ENCODE assay signal across 13 mouse cellular contexts in genomic region chr4:130794771-130795170, GRCm38 (mm10). TPM values are rescaled to one million over a fixed set of nuclear protein-coding genes. Genes with fewer than 3 reads are reported as not detected.
DNase-seq lines count a peak whose midpoint lies in the region; ATAC-seq and TF ChIP-seq lines count a peak whose summit lies in the region.
"Had no signal": no experiment of that assay in that cellular context is flagged by ENCODE, and none has a peak within 500 bp of the region (broad histone marks: within the 10 kb centered on the region; RNA-seq: fewer than 3 reads in every experiment).

No protein-coding gene starts in this region.

- H3K4me3 ChIP-seq in intestine, embryonic 15.5 days (replicated peaks), result no peak overlapping the region
- no peak overlapping the region for H3K4me3 ChIP-seq in intestine, postnatal 0 days (ENCODE audit: low read depth, low read length)
- H3K4me3 ChIP-seq in embryonic facial prominence, embryonic 14.5 days (ENCODE audit: low read depth, low read length), result no peak overlapping the region
- H3K4me3 ChIP-seq in hindbrain, embryonic 14.5 days (replicated peaks; ENCODE audit: low read length), result peak overlapping the region; percentile 22
- H3K4me3 ChIP-seq: myocyte had no signal

- H3K9me3 ChIP-seq in intestine, embryonic 15.5 days, result no peaks in the 10 kb centered on the region
- no peaks in the 10 kb centered on the region for H3K9me3 ChIP-seq in intestine, postnatal 0 days (ENCODE audit: control insufficient read depth)
- H3K9me3 ChIP-seq in embryonic facial prominence, embryonic 14.5 days (ENCODE audit: control insufficient read depth, low read length), result no peaks in the 10 kb centered on the region
- no peaks in the 10 kb centered on the region for H3K9me3 ChIP-seq in hindbrain, embryonic 14.5 days (ENCODE audit: control insufficient read depth, low read length)

- WGBS in intestine, embryonic 15.5 days, result 43% methylated on average over 4 of the region's 4 CpGs
- 38% methylated on average over 4 of the region's 4 CpGs for WGBS in intestine, postnatal 0 days
- WGBS in embryonic facial prominence, embryonic 14.5 days, result 54% methylated on average over 4 of the region's 4 CpGs
- WGBS in hindbrain, embryonic 14.5 days, result 44% methylated on average over 4 of the region's 4 CpGs

- peaks cover 47% of the 10 kb centered on the region for H3K4me1 ChIP-seq in intestine, embryonic 15.5 days (replicated peaks)
- H3K4me1 ChIP-seq in intestine, postnatal 0 days (replicated peaks; ENCODE audit: control insufficient read depth, insufficient read depth, low read length), result no peaks in the 10 kb centered on the region
- peaks cover 37% of the 10 kb centered on the region for H3K4me1 ChIP-seq in embryonic facial prominence, embryonic 14.5 days (ENCODE audit: control insufficient read depth, insufficient read depth, low read length)
- H3K4me1 ChIP-seq in hindbrain, embryonic 14.5 days (replicated peaks; ENCODE audit: control insufficient read depth, insufficient read depth, low read length), result peaks cover 49% of the 10 kb centered on the region

- ATAC-seq in intestine, embryonic 15.5 days, result no peak
- no peak for ATAC-seq in intestine, postnatal 0 days
- ATAC-seq in embryonic facial prominence, embryonic 14.5 days (ENCODE audit: low read depth), result no peak
- no peak for ATAC-seq in hindbrain, embryonic 14.5 days (ENCODE audit: low FRiP score)
- peak; percentile 20 for ATAC-seq in monocyte, adult 5-6 weeks (replicated peaks; ENCODE audit: insufficient number of reproducible peaks, low FRiP score, low TSS enrichment, poor library complexity, severe bottlenecking)

- no peak overlapping the region for H3K9ac ChIP-seq in intestine, embryonic 15.5 days
- H3K9ac ChIP-seq in intestine, postnatal 0 days (ENCODE audit: low read depth, low read length), result no peak overlapping the region
- no peak overlapping the region for H3K9ac ChIP-seq in embryonic facial prominence, embryonic 14.5 days (ENCODE audit: low read depth, low read length)
- peak overlapping the region; percentile 43; the same call in 1 of the 2 replicates for H3K9ac ChIP-seq in hindbrain, embryonic 14.5 days
- H3K9ac ChIP-seq: liver, embryonic 14.5 days had no signal

- DNase-seq in embryonic facial prominence, embryonic 14.5 days (ENCODE audit: low spot score), result no peak
- DNase-seq in hindbrain, embryonic 14.5 days (ENCODE audit: low spot score), result no peak
- no peak for DNase-seq in embryo, embryonic 10.5 days (ENCODE audit: low spot score)
- no peak for DNase-seq in embryo, embryonic 10 days (ENCODE audit: low spot score)
- no peak for DNase-seq in layer of hippocampus, adult 18-20 months (ENCODE audit: low spot score in 2 of 2)
- DNase-seq: heart, postnatal 4 days; kidney, postnatal 4 days; thymus, postnatal 4 days had no signal

- no peaks in the 10 kb centered on the region for H3K36me3 ChIP-seq in intestine, embryonic 15.5 days
- H3K36me3 ChIP-seq in intestine, postnatal 0 days (ENCODE audit: control insufficient read depth, insufficient read depth), result no peaks in the 10 kb centered on the region
- H3K36me3 ChIP-seq in embryonic facial prominence, embryonic 14.5 days (ENCODE audit: control insufficient read depth, insufficient read depth, low read length), result no peaks in the 10 kb centered on the region
- H3K36me3 ChIP-seq in hindbrain, embryonic 14.5 days (replicated peaks; ENCODE audit: control insufficient read depth, insufficient read depth), result no peaks in the 10 kb centered on the region

- no peak overlapping the region for H3K27ac ChIP-seq in intestine, embryonic 15.5 days
- no peak overlapping the region for H3K27ac ChIP-seq in intestine, postnatal 0 days (ENCODE audit: low read depth, low read length)
- H3K27ac ChIP-seq in embryonic facial prominence, embryonic 14.5 days (replicated peaks; ENCODE audit: low read depth, low read length), result no peak overlapping the region
- H3K27ac ChIP-seq in hindbrain, embryonic 14.5 days, result no peak overlapping the region
- H3K27ac ChIP-seq: liver, embryonic 14.5 days had no signal

- H3K27me3 ChIP-seq in intestine, embryonic 15.5 days (replicated peaks), result 0 out of 2 replicates have a peak, but pooled peaks cover 4% of the 10 kb centered on the region
- H3K27me3 ChIP-seq in intestine, postnatal 0 days (replicated peaks; ENCODE audit: control insufficient read depth, insufficient read depth, low read length), result peaks cover 14% of the 10 kb centered on the region
- no peaks in the 10 kb centered on the region for H3K27me3 ChIP-seq in embryonic facial prominence, embryonic 14.5 days (replicated peaks; ENCODE audit: control insufficient read depth, insufficient read depth, low read length)
- H3K27me3 ChIP-seq in hindbrain, embryonic 14.5 days (ENCODE audit: control insufficient read depth, insufficient read depth, low read length), result no peaks in the 10 kb centered on the region

- peak overlapping the region; percentile 30 for H3K4me2 ChIP-seq in intestine, embryonic 15.5 days (replicated peaks)
- no peak overlapping the region for H3K4me2 ChIP-seq in intestine, postnatal 0 days (replicated peaks; ENCODE audit: low read depth)
- peak overlapping the region; percentile 31 for H3K4me2 ChIP-seq in embryonic facial prominence, embryonic 14.5 days (ENCODE audit: low read depth, low read length)
- H3K4me2 ChIP-seq in hindbrain, embryonic 14.5 days (replicated peaks), result peak overlapping the region; percentile 92

- TF ChIP-seq CTCF in intestine, postnatal 0 days (IDR thresholded peaks at IDR 0.05; ENCODE audit: low read depth), result no peak

RNA-seq across cellular contexts. Expression of gene Sdc3, which starts 2.4 kb away (rescaled TPM):
- 20.2 and 20.3 TPM in 2 replicates for polyA plus RNA-seq in intestine, embryonic 15.5 days (2015; fragmentation: Nextera tagmentation; extraction: Ambion mirVana)
- 9.7 and 10.8 TPM in 2 replicates for polyA plus RNA-seq in intestine, postnatal 0 days (2015; fragmentation: Nextera tagmentation; extraction: Ambion mirVana)
- polyA plus RNA-seq in embryonic facial prominence, embryonic 14.5 days (2014; fragmentation: Nextera tagmentation; extraction: Ambion mirVana), result 34.7 and 35.7 TPM in 2 replicates
- polyA plus RNA-seq in hindbrain, embryonic 14.5 days (2014; fragmentation: Nextera tagmentation; extraction: Ambion mirVana), result 110 and 129 TPM in 2 replicates
- 16.3 to 46.3 TPM (median 22.3 TPM) in 3 replicates for total RNA-seq in monocyte, adult 5-6 weeks (2017)
- total RNA-seq in layer of hippocampus, adult 18-20 months (2021), result 100 to 1,000 TPM; 145 to 146 TPM
